Mouse (Mus musculus) intestine, postnatal 0 days (tissue): ENCODE results near the gene Tgfbr1. TPM values are rescaled to one million over a fixed set of nuclear protein-coding genes. Genes with fewer than 3 reads are reported as not detected.

Experiments used
- ATAC-seq: fragments of 200-750 bp; cut with Nextera tagmentation; 2 replicates; pipeline ENCODE4 v1.8.0; 2017; ENCODE audit warnings: mild to moderate bottlenecking, moderate TSS enrichment, moderate library complexity
- H3K27ac ChIP-seq: fragments of 300-500 bp; sonication (generic); 2 replicates; pipeline ENCODE4 v1.5.1; 2014; ENCODE audit warnings: mild to moderate bottlenecking, low read depth, low read length, moderate library complexity
- H3K27me3 ChIP-seq: fragments of 300-500 bp; sonication (generic); replicated peaks from 2 replicates; pipeline ENCODE4 v1.6.1; 2014; ENCODE audit warnings: low read length, mixed read lengths; ENCODE audit not compliant: control insufficient read depth, insufficient read depth
- H3K36me3 ChIP-seq: fragments of 300-500 bp; sonication (generic); 2 replicates; pipeline ENCODE4 v1.6.1; 2014; ENCODE audit warnings: mild to moderate bottlenecking, moderate library complexity; ENCODE audit not compliant: control insufficient read depth, insufficient read depth
- H3K4me1 ChIP-seq: fragments of 300-500 bp; sonication (generic); replicated peaks from 2 replicates; pipeline ENCODE4 v1.6.1; 2014; ENCODE audit warnings: antibody characterized with exemption, low read length, mixed read lengths; ENCODE audit not compliant: control insufficient read depth, insufficient read depth
- H3K4me2 ChIP-seq: fragments of 300-500 bp; sonication (generic); replicated peaks from 2 replicates; pipeline ENCODE4 v1.6.1; 2014; ENCODE audit warnings: low read depth, mild to moderate bottlenecking, moderate library complexity
- H3K4me3 ChIP-seq: fragments of 300-500 bp; sonication (generic); 2 replicates; pipeline ENCODE4 v1.5.1; 2014; ENCODE audit warnings: low read depth, low read length
- H3K9ac ChIP-seq: fragments of 300-500 bp; sonication (generic); 2 replicates; pipeline ENCODE4 v1.6.1; 2014; ENCODE audit warnings: mild to moderate bottlenecking, low read depth, low read length
- H3K9me3 ChIP-seq: fragments of 300-500 bp; sonication (generic); 2 replicates; pipeline ENCODE4 v1.6.1; 2016; ENCODE audit warnings: mixed run types; ENCODE audit not compliant: control insufficient read depth
- CTCF ChIP-seq: sonication (generic); IDR thresholded peaks from 2 replicates; pipeline ENCODE4 v1.5.1; 2016; ENCODE audit warnings: low read depth, mild to moderate bottlenecking, control low read depth, antibody characterized with exemption, moderate library complexity
- WGBS: fragments of 180-500 bp; shearing (Covaris S2); extraction: QIAGEN DNeasy Blood & Tissue Kit; methylation state at CpG from one replicate; pipeline ENCODE4 v1.1.7; 2014; 5-methylcytosine and 5-hydroxymethylcytosine counted together
- polyA plus RNA-seq: library from polyadenylated mRNA; unstranded; fragments of >200 nt; fragmentation: Nextera tagmentation; extraction: Ambion mirVana; gene quantifications from 2 replicates; pipeline ENCODE4 v1.2.1, GENCODE M21; 2015

The Tgfbr1 gene
- polyA plus RNA-seq, 1 experiment from 2014 or later, result 9.6 TPM

DNA sequence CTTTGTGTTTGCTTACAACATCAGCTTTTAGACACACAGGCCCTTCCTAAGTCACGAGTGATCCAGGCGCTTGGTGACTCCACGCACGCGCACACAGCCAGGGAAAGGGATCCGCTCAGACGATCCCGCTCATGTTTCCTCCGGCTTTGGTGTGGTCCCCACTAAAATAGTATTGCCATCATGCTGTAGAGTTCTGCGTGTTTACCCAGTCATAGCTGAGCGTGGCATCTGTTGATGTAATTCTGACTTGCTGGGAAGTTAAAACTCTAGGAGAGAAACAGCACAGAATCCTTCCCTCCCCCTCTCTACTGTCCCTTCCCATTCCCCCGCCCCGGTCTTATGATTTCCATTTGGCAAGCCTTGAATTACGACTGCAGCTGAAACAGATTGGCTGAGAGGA is 40.3 kb upstream of the Tgfbr1 start:
- H3K27me3 ChIP-seq, result no peaks in the 10 kb centered on the region
- TF ChIP-seq CTCF, result no peak
- H3K4me3 ChIP-seq, result no peak overlapping the region
- H3K9ac ChIP-seq, result no peak overlapping the region
- H3K36me3 ChIP-seq, result no peaks in the 10 kb centered on the region
- H3K27ac ChIP-seq, result no peak overlapping the region
- no peak for ATAC-seq
- H3K9me3 ChIP-seq, result no peaks in the 10 kb centered on the region
- WGBS, result 65% methylated on average over 14 of the region's 14 CpGs
- H3K4me1 ChIP-seq, result no peaks in the 10 kb centered on the region; the same call in 1 of the 2 replicates
- no peak overlapping the region for H3K4me2 ChIP-seq

DNA sequence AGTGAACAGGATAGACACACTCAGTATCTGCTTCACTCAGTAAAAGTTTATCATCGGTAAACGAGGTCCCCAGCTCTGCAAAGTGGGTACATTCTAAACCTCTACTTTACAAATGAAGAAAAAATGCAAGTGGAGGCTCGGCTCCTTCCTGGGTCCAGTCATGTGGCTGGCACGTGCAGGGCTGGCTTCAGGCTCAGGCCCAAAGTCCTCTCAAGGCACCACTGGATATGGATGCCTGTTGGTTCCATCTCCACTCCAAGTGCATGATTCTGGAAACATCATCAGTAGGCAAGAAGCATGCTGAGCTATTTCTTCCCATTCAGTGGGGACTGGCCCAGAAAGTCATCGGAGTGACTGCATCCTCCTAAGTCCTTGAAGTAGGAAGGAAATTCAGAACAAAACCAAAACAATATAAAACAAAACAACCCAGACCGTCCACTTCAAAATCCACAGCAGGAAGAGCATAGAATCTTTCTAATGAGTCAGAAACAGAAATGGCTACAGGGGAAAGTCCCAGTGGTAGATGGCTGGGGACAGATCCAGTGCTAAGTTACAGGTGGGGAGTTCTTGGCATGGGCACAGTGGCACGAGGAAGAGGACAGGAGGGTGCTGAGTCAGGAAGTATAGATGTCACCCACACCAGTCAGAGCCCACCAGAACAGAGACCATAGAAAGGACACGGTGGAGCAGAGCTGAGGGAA is 39.2 kb upstream of the Tgfbr1 start:
- TF ChIP-seq CTCF, result no peak
- H3K36me3 ChIP-seq, result no peaks in the 10 kb centered on the region
- no peak overlapping the region for H3K4me2 ChIP-seq
- no peaks in the 10 kb centered on the region; the same call in 1 of the 2 replicates for H3K4me1 ChIP-seq
- 75% methylated on average over 8 of the region's 8 CpGs for WGBS
- H3K27me3 ChIP-seq, result no peaks in the 10 kb centered on the region
- no peak overlapping the region for H3K9ac ChIP-seq
- no peak overlapping the region for H3K4me3 ChIP-seq
- no peak overlapping the region for H3K27ac ChIP-seq
- H3K9me3 ChIP-seq, result no peaks in the 10 kb centered on the region
- ATAC-seq, result no peak

DNA sequence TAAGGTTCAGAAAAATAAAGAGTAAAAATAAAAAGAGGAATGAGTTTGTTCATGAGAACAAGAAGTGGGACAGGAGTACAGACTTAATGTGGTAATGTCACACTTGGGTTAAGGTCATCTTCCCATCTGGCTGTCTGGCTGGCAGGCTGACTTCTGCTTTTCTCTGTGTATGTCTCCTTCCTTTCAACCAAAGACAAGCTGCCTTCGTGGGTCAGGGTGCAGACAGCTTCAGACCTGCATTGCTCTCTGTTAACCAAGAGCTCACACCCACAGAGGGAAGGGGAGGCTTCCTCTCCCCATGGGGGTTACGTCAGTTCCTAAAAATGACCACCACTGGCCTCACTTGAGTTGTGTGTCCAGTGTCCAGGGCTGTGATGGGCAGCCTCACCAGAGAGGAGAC is 37.6 kb upstream of the Tgfbr1 start:
- Histone ChIP-seq H3K4me2 (no peak overlapping the region), H3K9me3 (no peaks in the 10 kb centered on the region), H3K27me3 (no peaks in the 10 kb centered on the region), H3K27ac (no peak overlapping the region), H3K4me3 (no peak overlapping the region), H3K9ac (no peak overlapping the region), H3K36me3 (no peaks in the 10 kb centered on the region), H3K4me1 (no peaks in the 10 kb centered on the region; the same call in 1 of the 2 replicates)
- TF ChIP-seq CTCF, result no peak
- ATAC-seq, result no peak
- 66% methylated on average over 2 of the region's 2 CpGs for WGBS

GRCm38 (mm10) chr4:47316432-47316831 is 36.6 kb upstream of the Tgfbr1 start:
- ATAC-seq, result no peak

GRCm38 (mm10) chr4:47319561-47320321 is 33.3 kb upstream of the Tgfbr1 start:
- no peak for ATAC-seq
- Histone ChIP-seq H3K36me3 (no peaks in the 10 kb centered on the region), H3K9ac (no peak overlapping the region), H3K27me3 (no peaks in the 10 kb centered on the region), H3K4me3 (no peak overlapping the region), H3K27ac (no peak overlapping the region), H3K9me3 (no peaks in the 10 kb centered on the region), H3K4me1 (no peaks in the 10 kb centered on the region), H3K4me2 (no peak overlapping the region)
- TF ChIP-seq CTCF, result no peak
- 72% methylated on average over 10 of the region's 10 CpGs for WGBS

More at GRCm38 (mm10) chr4:47316432-47316831, 36.6 kb upstream of the Tgfbr1 start:
- Histone ChIP-seq H3K9me3 (no peaks in the 10 kb centered on the region), H3K4me1 (no peaks in the 10 kb centered on the region), H3K4me3 (no peak overlapping the region), H3K27ac (no peak overlapping the region), H3K9ac (no peak overlapping the region), H3K36me3 (no peaks in the 10 kb centered on the region), H3K27me3 (no peaks in the 10 kb centered on the region), H3K4me2 (no peak overlapping the region)
- no peak for TF ChIP-seq CTCF
- 70% methylated on average over 6 of the region's 6 CpGs for WGBS

DNA sequence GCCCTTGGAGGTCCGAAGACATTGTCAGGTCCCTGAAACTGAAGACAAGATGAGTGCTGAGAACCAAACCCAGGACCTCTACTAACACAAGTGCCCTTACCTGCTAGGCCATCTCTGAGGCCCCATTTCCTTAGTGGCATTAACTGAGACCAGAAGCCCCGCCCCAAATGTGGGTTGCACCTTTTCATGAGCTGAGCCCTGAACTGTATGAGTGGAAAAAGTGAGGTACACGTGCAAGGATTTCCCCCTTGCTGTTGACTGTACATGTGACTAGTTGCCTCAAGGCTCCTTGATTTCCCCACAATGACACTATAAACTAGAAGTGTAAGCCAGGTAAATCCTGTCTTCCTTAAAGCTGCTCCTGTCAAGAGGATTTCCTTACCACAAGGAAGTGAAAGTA is 30.7 kb upstream of the Tgfbr1 start:
- Histone ChIP-seq H3K27me3 (no peaks in the 10 kb centered on the region), H3K4me2 (no peak overlapping the region), H3K9ac (no peak overlapping the region), H3K4me3 (no peak overlapping the region), H3K4me1 (no peaks in the 10 kb centered on the region), H3K27ac (no peak overlapping the region), H3K9me3 (no peaks in the 10 kb centered on the region), H3K36me3 (no peaks in the 10 kb centered on the region)
- no peak for ATAC-seq
- no peak for TF ChIP-seq CTCF
- 66% methylated on average over 3 of the region's 3 CpGs for WGBS
